Mouse (Mus musculus): ENCODE measurements at regions not wholly inside any gene's neighbourhood (a gene's known extent, or its start where the extent isn't known, plus 50 kb on each side); places are given as distances from the start of the nearest gene placed in this dataset.

DNA sequence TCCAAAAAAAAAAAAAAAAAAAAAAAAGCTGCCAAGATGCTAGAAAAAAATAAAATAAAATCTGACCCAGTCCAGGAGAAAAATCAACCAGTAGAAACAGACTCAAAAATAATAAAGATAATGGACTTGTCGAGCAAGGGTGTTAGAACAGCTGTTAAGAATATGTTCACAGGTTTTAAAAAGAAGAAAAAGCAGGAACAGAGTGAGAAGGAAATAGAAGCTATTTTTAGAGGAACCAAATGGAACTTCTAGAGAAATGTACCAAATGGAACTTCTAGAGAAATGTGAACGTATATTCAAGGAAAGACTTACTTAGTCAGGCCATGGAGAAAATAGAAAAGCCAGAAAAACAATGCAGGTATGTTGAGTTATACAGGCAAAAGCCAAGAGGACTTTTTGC is 662.4 kb upstream of the Jmjd1c start:
- WGBS, result 80% methylated on average over 2 of the region's 2 CpGs
- H3K27ac ChIP-seq, result no peak overlapping the region
- no peaks in the 10 kb centered on the region for H3K4me1 ChIP-seq
- no peaks in the 10 kb centered on the region for H3K9me3 ChIP-seq (replicated peaks)
- DNase-seq (ENCODE audit: low spot score), result no peak
- no peaks in the 10 kb centered on the region for H3K36me3 ChIP-seq
- H3K4me3 ChIP-seq, result no peak overlapping the region
- no peaks in the 10 kb centered on the region for H3K27me3 ChIP-seq (ENCODE audit: low read depth, poor library complexity, severe bottlenecking)

DNA sequence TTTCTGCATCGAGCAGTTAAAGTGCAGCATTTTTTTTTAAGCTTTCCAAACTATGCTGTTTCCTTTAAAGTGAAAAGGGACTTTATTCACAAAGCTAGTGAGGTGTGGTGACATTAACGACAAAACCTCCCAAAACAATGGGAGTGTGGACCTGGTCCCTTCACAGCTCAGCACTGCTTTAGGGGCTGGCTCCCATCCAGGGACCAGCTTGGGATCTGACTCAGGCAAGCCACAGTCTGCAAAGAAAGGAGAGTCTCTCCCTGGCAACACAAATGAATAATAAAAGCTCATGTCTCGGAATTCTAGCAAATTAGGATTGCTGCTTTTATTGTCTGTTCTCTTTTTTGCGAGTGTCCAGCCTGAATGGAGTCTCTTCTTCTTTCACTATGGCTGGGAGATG is 625.2 kb upstream of the Jmjd1c start:
- H3K36me3 ChIP-seq, result no peaks in the 10 kb centered on the region
- WGBS, result 87% methylated on average over 4 of the region's 4 CpGs
- H3K4me3 ChIP-seq, result no peak overlapping the region
- H3K9me3 ChIP-seq (replicated peaks), result no peaks in the 10 kb centered on the region
- H3K4me1 ChIP-seq, result peaks cover 5% of the 10 kb centered on the region; the same call in 1 of the 2 replicates
- no peak for DNase-seq (ENCODE audit: low spot score)
- no peaks in the 10 kb centered on the region for H3K27me3 ChIP-seq (ENCODE audit: low read depth, poor library complexity, severe bottlenecking)
- H3K27ac ChIP-seq, result no peak overlapping the region

DNA sequence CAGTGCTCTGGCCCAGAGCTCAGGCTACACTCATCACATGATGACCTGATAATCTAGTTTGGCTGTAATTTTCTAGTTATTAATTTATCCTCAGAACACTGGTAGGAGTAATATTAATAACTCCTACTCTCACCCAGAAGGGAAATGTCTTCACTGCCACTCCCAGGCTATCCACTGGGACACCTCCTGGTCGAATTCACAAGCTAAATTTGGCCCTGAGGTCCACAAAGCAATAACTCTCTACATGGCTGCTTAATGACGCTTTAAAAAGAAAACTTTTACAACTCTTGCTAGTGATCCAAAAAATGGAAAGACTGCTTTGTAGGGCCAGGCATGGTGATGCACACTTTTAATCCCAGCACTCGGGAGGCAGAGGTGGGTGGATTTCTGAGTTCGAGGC is 623.9 kb upstream of the Jmjd1c start:
- Histone ChIP-seq H3K36me3 (no peaks in the 10 kb centered on the region), H3K4me3 (no peak overlapping the region), H3K27ac (no peak overlapping the region), H3K9me3 (replicated peaks) (no peaks in the 10 kb centered on the region), H3K4me1 (peaks cover 10% of the 10 kb centered on the region), H3K27me3 (ENCODE audit: low read depth, poor library complexity, severe bottlenecking) (no peaks in the 10 kb centered on the region)
- DNase-seq (ENCODE audit: low spot score), result no peak
- WGBS, result 77% methylated on average over 4 of the region's 4 CpGs

DNA sequence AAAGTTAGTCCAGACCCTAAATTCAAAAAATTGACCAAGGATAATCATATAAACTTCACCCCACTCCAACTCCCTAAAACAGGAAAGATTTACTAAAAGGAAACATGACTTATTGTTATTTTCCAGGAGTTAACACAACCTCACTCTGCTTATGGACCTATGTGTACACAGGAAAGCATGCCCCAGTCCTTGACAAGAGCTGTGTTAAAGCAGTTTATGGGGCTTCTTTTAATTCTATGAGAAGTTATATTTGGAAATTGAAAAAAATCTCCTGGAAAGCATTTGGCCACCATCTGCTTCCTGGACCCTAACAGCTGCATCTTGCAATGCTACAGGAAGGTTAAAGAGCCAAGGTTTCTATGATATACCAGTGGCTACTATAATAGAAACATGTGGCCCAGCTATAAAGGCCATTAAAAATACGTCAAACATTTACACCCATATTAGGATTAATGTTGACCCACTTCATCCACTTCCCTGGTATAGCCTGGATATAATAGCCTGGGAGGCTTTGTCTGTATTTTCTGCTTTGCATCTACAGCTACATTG is 620.7 kb upstream of the Jmjd1c start:
- no peaks in the 10 kb centered on the region for H3K36me3 ChIP-seq
- WGBS, result 73% methylated on average over 1 of the region's 1 CpGs
- H3K27ac ChIP-seq, result no peak overlapping the region
- peaks cover 10% of the 10 kb centered on the region for H3K4me1 ChIP-seq
- no peaks in the 10 kb centered on the region for H3K27me3 ChIP-seq (ENCODE audit: low read depth, poor library complexity, severe bottlenecking)
- H3K4me3 ChIP-seq, result no peak overlapping the region
- DNase-seq (ENCODE audit: low spot score), result no peak
- H3K9me3 ChIP-seq (replicated peaks), result no peaks in the 10 kb centered on the region

GRCm38 (mm10) chr10:66490871-66491270 is 605.1 kb upstream of the Jmjd1c start:
- no peak overlapping the region for H3K27ac ChIP-seq
- 93% methylated on average over 5 of the region's 5 CpGs for WGBS
- H3K36me3 ChIP-seq, result no peaks in the 10 kb centered on the region
- H3K4me3 ChIP-seq, result no peak overlapping the region
- H3K9me3 ChIP-seq (replicated peaks), result no peaks in the 10 kb centered on the region
- DNase-seq (ENCODE audit: low spot score), result no peak
- no peaks in the 10 kb centered on the region for H3K4me1 ChIP-seq
- no peaks in the 10 kb centered on the region for H3K27me3 ChIP-seq (ENCODE audit: low read depth, poor library complexity, severe bottlenecking)

- DNase-seq (ENCODE audit: low spot score), result no peak
- Histone ChIP-seq H3K4me3 (no peak overlapping the region), H3K27ac (no peak overlapping the region), H3K27me3 (ENCODE audit: low read depth, poor library complexity, severe bottlenecking) (no peaks in the 10 kb centered on the region), H3K36me3 (no peaks in the 10 kb centered on the region), H3K4me1 (no peaks in the 10 kb centered on the region), H3K9me3 (replicated peaks) (no peaks in the 10 kb centered on the region)
- WGBS, result 62% methylated on average over 10 of the region's 10 CpGs
Measured at GRCm38 (mm10) chr10:66491850-66492249, 604.1 kb upstream of the Jmjd1c start.

DNA sequence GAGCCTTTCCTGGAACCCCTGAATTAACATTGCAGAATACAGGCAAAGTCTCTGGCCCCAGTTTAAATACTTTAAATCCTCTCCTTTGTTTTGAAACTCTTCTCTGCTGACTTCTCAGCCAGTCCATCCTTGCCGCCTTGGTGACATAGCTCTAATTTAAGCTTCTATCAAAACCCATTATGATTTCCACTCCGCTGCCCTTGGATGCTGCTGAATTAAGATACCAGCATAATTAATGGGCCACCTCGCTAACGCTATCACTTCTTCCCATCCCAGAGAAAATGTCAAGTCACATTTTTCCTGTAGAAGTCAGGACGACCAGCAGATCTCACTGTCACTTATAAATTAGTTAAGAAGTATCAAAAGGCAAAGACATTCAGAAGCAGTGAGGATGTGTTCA is 556.1 kb upstream of the Jmjd1c start:
- Histone ChIP-seq H3K27me3 (ENCODE audit: low read depth, poor library complexity, severe bottlenecking) (peaks cover 6% of the 10 kb centered on the region; the same call in 1 of the 2 replicates), H3K27ac (no peak overlapping the region), H3K4me1 (no peaks in the 10 kb centered on the region), H3K36me3 (no peaks in the 10 kb centered on the region), H3K4me3 (no peak overlapping the region), H3K9me3 (replicated peaks) (no peaks in the 10 kb centered on the region)
- 87% methylated on average over 5 of the region's 5 CpGs for WGBS
- no peak for DNase-seq (ENCODE audit: low spot score)

DNA sequence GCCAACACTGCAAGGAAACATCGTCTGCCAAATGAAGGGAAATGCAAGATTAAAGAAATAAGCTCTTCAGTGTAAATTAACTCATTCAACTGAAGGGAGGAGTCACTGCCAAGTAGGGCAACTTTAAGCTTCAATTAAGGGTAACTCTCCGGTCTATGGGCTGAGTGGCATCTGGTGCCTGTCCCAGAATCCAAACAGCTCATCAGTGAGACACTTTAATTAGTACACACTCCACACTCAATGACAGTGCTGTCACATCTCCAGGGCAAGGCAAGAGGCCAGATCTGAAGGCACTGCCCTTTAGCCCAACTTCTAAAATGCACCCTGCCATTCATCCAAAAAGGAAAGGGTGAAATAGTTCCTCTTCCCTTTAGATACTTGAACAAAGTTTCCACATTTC is 549.3 kb upstream of the Jmjd1c start:
- H3K9me3 ChIP-seq (replicated peaks), result no peaks in the 10 kb centered on the region
- no peaks in the 10 kb centered on the region for H3K36me3 ChIP-seq
- no peak overlapping the region for H3K4me3 ChIP-seq
- H3K4me1 ChIP-seq, result peaks cover 28% of the 10 kb centered on the region
- no peak for DNase-seq (ENCODE audit: low spot score)
- H3K27me3 ChIP-seq (ENCODE audit: low read depth, poor library complexity, severe bottlenecking), result peaks cover 6% of the 10 kb centered on the region; the same call in 1 of the 2 replicates
- H3K27ac ChIP-seq, result no peak overlapping the region
- WGBS, result 50% methylated on average over 2 of the region's 2 CpGs

GRCm38 (mm10) chr10:66547660-66548059 is 548.3 kb upstream of the Jmjd1c start:
- peaks cover 6% of the 10 kb centered on the region; the same call in 1 of the 2 replicates for H3K27me3 ChIP-seq (ENCODE audit: low read depth, poor library complexity, severe bottlenecking)
- no peak overlapping the region for H3K27ac ChIP-seq
- H3K4me3 ChIP-seq, result no peak overlapping the region
- no peaks in the 10 kb centered on the region for H3K9me3 ChIP-seq (replicated peaks)
- no peaks in the 10 kb centered on the region for H3K36me3 ChIP-seq
- H3K4me1 ChIP-seq, result peaks cover 28% of the 10 kb centered on the region
- 36% methylated on average over 3 of the region's 3 CpGs for WGBS
- no peak for DNase-seq (ENCODE audit: low spot score)

DNA sequence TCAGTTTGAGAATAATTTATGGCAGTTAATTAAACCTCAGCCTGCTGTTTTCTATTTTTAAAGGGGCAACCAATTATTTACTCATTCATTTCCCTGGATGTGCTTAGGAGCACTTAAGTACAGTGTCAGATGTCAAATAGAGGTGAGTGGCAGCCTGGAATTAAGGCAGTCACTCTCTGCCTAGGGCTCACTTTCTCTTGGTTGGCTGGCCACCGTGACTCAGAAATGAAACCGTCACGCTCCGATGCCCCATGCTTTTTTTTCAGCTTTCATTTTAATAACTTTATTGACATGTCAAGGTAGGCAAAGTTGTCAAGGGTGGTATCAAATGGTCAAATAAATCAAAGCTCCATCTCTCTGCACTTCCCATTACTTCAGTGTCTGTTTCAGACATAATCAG is 547.9 kb upstream of the Jmjd1c start:
- H3K4me1 ChIP-seq, result peaks cover 28% of the 10 kb centered on the region
- WGBS, result 33% methylated on average over 4 of the region's 4 CpGs
- H3K9me3 ChIP-seq (replicated peaks), result no peaks in the 10 kb centered on the region
- peaks cover 6% of the 10 kb centered on the region; the same call in 1 of the 2 replicates for H3K27me3 ChIP-seq (ENCODE audit: low read depth, poor library complexity, severe bottlenecking)
- no peaks in the 10 kb centered on the region for H3K36me3 ChIP-seq
- H3K4me3 ChIP-seq, result no peak overlapping the region
- H3K27ac ChIP-seq, result no peak overlapping the region
- DNase-seq (ENCODE audit: low spot score), result peak; percentile 37

DNA sequence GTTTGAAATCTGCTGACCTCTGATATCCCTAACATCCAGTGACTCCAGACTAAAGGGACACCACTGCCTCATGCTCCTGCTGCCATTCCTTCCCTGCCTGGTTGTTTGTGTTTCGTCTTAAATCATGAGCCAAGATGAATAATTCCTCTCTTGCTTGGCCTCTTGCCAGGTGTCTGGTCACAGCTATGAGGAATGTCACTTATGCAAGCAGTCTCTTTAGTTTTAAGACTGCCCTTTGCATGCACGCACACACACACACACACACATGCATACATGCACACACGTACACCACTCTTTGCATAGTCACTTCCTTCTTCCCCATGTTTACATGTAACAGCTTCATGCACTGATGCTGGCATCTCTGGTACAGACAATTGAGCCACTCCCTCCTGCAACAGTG is 543.0 kb upstream of the Jmjd1c start:
- Histone ChIP-seq H3K36me3 (no peaks in the 10 kb centered on the region), H3K27me3 (ENCODE audit: low read depth, poor library complexity, severe bottlenecking) (no peaks in the 10 kb centered on the region), H3K4me3 (no peak overlapping the region), H3K27ac (no peak overlapping the region), H3K4me1 (peaks cover 12% of the 10 kb centered on the region), H3K9me3 (replicated peaks) (no peaks in the 10 kb centered on the region)
- 81% methylated on average over 3 of the region's 3 CpGs for WGBS
- no peak for DNase-seq (ENCODE audit: low spot score)

DNA sequence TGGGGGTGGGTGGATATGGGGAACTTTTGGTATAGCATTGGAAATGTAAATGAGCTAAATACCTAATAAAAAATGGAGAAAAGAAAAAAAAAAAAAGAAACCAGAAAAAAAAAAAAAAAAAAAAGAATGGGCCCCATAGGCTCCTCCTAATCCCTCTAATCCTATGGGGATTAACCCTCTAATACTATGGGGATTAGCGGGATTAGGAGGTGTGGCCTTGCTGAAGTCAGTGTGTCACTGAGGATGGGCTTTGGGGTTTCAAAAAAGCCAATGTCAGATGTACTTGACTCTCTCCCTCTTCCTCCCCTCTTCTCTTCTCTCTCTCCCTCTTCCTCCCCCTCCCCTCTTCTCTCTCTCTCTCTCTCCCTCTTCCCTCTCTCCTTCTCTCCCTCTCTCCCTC is 541.7 kb upstream of the Jmjd1c start:
- Histone ChIP-seq H3K27me3 (ENCODE audit: low read depth, poor library complexity, severe bottlenecking) (no peaks in the 10 kb centered on the region), H3K36me3 (no peaks in the 10 kb centered on the region), H3K4me3 (no peak overlapping the region), H3K4me1 (no peaks in the 10 kb centered on the region), H3K9me3 (replicated peaks) (no peaks in the 10 kb centered on the region), H3K27ac (no peak overlapping the region)
- no peak for DNase-seq (ENCODE audit: low spot score)
- WGBS, result 89% methylated on average over 1 of the region's 1 CpGs

DNA sequence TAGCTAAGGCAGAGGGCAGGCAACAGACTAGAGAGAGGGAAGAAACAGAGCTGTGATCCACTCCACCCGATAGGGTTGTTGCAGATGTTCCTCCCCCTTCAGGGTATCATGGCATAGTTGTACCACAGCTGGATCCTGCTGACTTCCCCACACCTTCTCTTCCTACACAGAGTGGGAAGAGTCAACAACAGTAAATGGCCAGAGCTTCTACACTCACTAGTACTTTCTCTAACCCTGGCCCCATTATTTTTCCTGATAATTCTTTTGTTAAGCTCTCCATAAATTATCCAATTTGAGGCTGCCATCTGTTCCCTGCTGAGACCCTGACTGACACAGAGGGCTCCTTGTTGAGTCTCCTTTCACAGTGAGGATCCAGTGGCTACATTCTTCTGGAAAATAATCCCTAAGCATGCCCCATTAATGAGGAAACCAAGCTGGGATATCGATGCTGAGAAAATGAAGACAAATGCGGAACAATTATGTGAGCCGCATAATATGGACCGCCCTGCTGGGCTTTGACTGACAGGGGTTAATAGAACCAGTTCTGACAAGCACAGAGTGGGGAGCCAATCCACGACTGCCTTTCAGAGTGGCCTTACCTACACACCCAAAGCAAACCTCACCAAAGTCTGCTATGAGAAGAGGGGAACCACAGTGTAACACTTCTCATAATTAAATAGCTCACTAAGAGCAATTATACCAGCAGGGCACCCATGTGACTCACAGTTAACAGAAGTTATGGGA is 537.7 kb upstream of the Jmjd1c start:
- no peak overlapping the region for H3K27ac ChIP-seq
- no peak for DNase-seq (ENCODE audit: low spot score)
- H3K9me3 ChIP-seq (replicated peaks), result no peaks in the 10 kb centered on the region
- WGBS, result 77% methylated on average over 6 of the region's 6 CpGs
- H3K4me3 ChIP-seq, result no peak overlapping the region
- H3K36me3 ChIP-seq, result no peaks in the 10 kb centered on the region
- H3K27me3 ChIP-seq (ENCODE audit: low read depth, poor library complexity, severe bottlenecking), result no peaks in the 10 kb centered on the region
- H3K4me1 ChIP-seq, result no peaks in the 10 kb centered on the region

DNA sequence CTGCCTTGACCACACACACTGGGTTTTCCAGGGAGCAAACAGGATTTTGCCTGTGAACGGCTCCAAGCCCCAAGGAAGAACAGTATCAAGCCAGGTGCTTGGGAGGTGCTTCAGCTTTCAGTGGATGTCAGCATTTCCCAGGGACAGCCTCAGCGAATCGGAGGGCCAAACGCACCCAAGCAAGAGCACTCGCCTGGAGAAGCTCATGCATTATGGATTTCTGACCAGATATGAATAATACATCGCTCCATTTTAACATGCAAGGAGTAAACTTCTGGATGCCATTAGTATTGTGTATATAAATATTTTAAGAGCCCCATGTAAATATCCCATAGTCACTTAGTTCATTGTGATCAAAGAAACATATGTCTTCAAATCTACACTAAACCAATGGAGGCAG is 530.6 kb upstream of the Jmjd1c start:
- Histone ChIP-seq H3K4me3 (no peak overlapping the region), H3K27me3 (ENCODE audit: low read depth, poor library complexity, severe bottlenecking) (no peaks in the 10 kb centered on the region), H3K9me3 (replicated peaks) (no peaks in the 10 kb centered on the region), H3K4me1 (no peaks in the 10 kb centered on the region), H3K27ac (no peak overlapping the region), H3K36me3 (no peaks in the 10 kb centered on the region)
- DNase-seq (ENCODE audit: low spot score), result no peak
- WGBS, result 92% methylated on average over 6 of the region's 6 CpGs

Data from limb, embryonic 10.5 days (tissue).